Mouse (Mus musculus) naive thymus-derived CD4-positive, alpha-beta T cell, adult 5 months (primary cell): ENCODE measurements around the gene Cep152. TPM values are rescaled to one million over a fixed set of nuclear protein-coding genes. Genes with fewer than 3 reads are reported as not detected.

Source experiments
- polyA plus RNA-seq: library from polyadenylated mRNA; unstranded; fragments of 100-300 nt; shearing (Covaris generic); gene quantifications from one replicate; pipeline ENCODE4 v1.2.1, GENCODE M21; 2017

Gene Cep152
- 13.1 TPM for polyA plus RNA-seq

GRCm38 (mm10) chr2:125624837-125625351, at the start of gene Cep152:
Gene Cep152 (minus strand): TSS chr2:125625113.

GRCm38 (mm10) chr2:125672957-125673631, 48.2 kb upstream of the Cep152 start, which contains the start of gene Eid1:
Gene Eid1 (plus strand): TSS chr2:125673095.

Other genes starting within 250 kb of the Cep152 start
- not detected for gene Gm9913, start 120.0 kb downstream of the Cep152 start, polyA plus RNA-seq
- gene Fbn1, start 117.1 kb downstream of the Cep152 start, polyA plus RNA-seq: not detected
- 27.6 TPM for gene Eid1, start 48.0 kb upstream of the Cep152 start, polyA plus RNA-seq
- 0.15 TPM for gene Shc4, start 99.0 kb upstream of the Cep152 start, polyA plus RNA-seq
- gene Secisbp2l, start 157.8 kb upstream of the Cep152 start, polyA plus RNA-seq: 33.9 TPM
- 18.8 TPM for gene Galk2, start 234.0 kb upstream of the Cep152 start, polyA plus RNA-seq
- 39.0 TPM for gene Cops2, start 234.0 kb upstream of the Cep152 start, polyA plus RNA-seq